Mouse (Mus musculus) MEL (cell line): ENCODE measurements around the gene Slc36a1. TPM values are rescaled to one million over a fixed set of nuclear protein-coding genes. Genes with fewer than 3 reads are reported as not detected.

Experiments
- DNase-seq: peaks from one replicate; pipeline ENCODE4 v3.0.0; 2011; ENCODE audit warnings: low read depth, low spot score
- H3K27ac ChIP-seq: 2 replicates; pipeline ENCODE4 v1.5.1; 2012; ENCODE audit warnings: low read depth, mild to moderate bottlenecking, control low read depth, low read length, moderate library complexity; ENCODE audit not compliant: control insufficient read depth
- H3K27me3 ChIP-seq, 2 experiments: fragments of 150-350 bp in 1 of 2; sonication (generic) in 1 of 2; 2 replicates each; pipeline ENCODE4 v1.6.1; 2012; ENCODE audit warnings: low read length in 2 of 2, mild to moderate bottlenecking in 2 of 2, improper control_type of control experiment in 1 of 2, moderate library complexity in 1 of 2; ENCODE audit not compliant: insufficient read depth in 2 of 2, control insufficient read depth in 1 of 2
- H3K36me3 ChIP-seq, 2 experiments: 2 replicates each; pipeline ENCODE4 v1.6.1; 2012 to 2014; ENCODE audit warnings: low read length in 2 of 2, improper control_type of control experiment in 1 of 2, inconsistent platforms in 1 of 2, mild to moderate bottlenecking in 1 of 2; ENCODE audit not compliant: insufficient read depth in 2 of 2, control insufficient read depth in 1 of 2
- H3K4me1 ChIP-seq, 2 experiments: fragments of 150-350 bp in 1 of 2; sonication (generic) in 1 of 2; 2 replicates each; pipeline ENCODE4 v1.6.1; 2012; ENCODE audit warnings: low read length in 2 of 2, improper control_type of control experiment in 1 of 2, mild to moderate bottlenecking in 1 of 2; ENCODE audit not compliant: insufficient read depth in 2 of 2, control insufficient read depth in 1 of 2
- H3K4me3 ChIP-seq, 2 experiments: fragments of 150-350 bp in 1 of 2; sonication (generic) in 1 of 2; 2 replicates each; pipeline ENCODE4 v1.5.1; 2012; ENCODE audit warnings: low read depth in 2 of 2, low read length in 2 of 2, mild to moderate bottlenecking in 2 of 2, moderate library complexity in 2 of 2, control low read depth in 1 of 2, improper control_type of control experiment in 1 of 2; ENCODE audit not compliant: control insufficient read depth in 1 of 2, insufficient read depth in 1 of 2
- H3K79me2 ChIP-seq: 2 replicates; pipeline ENCODE4 v1.6.1; 2012; ENCODE audit warnings: mild to moderate bottlenecking, low read length, moderate library complexity; ENCODE audit not compliant: control insufficient read depth, poor library complexity, insufficient read depth
- H3K9ac ChIP-seq: 2 replicates; pipeline ENCODE4 v1.6.1; 2012; ENCODE audit warnings: low read depth, mild to moderate bottlenecking, control low read depth, low read length, moderate library complexity; ENCODE audit not compliant: control insufficient read depth, poor library complexity, severe bottlenecking
- H3K9me3 ChIP-seq: fragments of 150-350 bp; sonication (generic); replicated peaks from 2 replicates; pipeline ENCODE4 v1.6.1; 2012; ENCODE audit warnings: mild to moderate bottlenecking, low read length, improper control_type of control experiment, moderate library complexity; ENCODE audit not compliant: insufficient read depth
- CHD1 ChIP-seq: IDR thresholded peaks from 2 replicates; pipeline ENCODE4 v1.6.1; 2012; ENCODE audit warnings: low read depth, mild to moderate bottlenecking, inconsistent platforms, low read length, improper control_type of control experiment
- CHD2 ChIP-seq: IDR thresholded peaks from 2 replicates; pipeline ENCODE4 v1.6.1; 2011; ENCODE audit warnings: low read length, improper control_type of control experiment
- ETS1 ChIP-seq: IDR thresholded peaks from 2 replicates; pipeline ENCODE4 v1.6.1; 2012; ENCODE audit warnings: low read depth, mild to moderate bottlenecking, inconsistent platforms, low read length, improper control_type of control experiment, moderate library complexity
- GABPA ChIP-seq: IDR thresholded peaks from 2 replicates; pipeline ENCODE4 v1.6.1; 2012; ENCODE audit warnings: low read depth, mild to moderate bottlenecking, inconsistent platforms, low read length, improper control_type of control experiment, moderate library complexity
- GATA1 ChIP-seq: IDR thresholded peaks from 2 replicates; pipeline ENCODE4 v1.6.1; 2011; ENCODE audit warnings: low read depth, low read length, improper control_type of control experiment
- HCFC1 ChIP-seq: IDR thresholded peaks from 2 replicates; pipeline ENCODE4 v1.6.1; 2012; ENCODE audit warnings: low read depth, mild to moderate bottlenecking, inconsistent platforms, low read length, improper control_type of control experiment, moderate library complexity
- MAX ChIP-seq: IDR thresholded peaks from 2 replicates; pipeline ENCODE4 v1.6.1; 2011; ENCODE audit warnings: low read length, improper control_type of control experiment
- MAZ ChIP-seq: IDR thresholded peaks from 2 replicates; pipeline ENCODE4 v1.6.1; 2012; ENCODE audit warnings: low read depth, mild to moderate bottlenecking, inconsistent platforms, low read length, improper control_type of control experiment
- MEF2A ChIP-seq: IDR thresholded peaks from 2 replicates; pipeline ENCODE4 v1.6.1; 2014; ENCODE audit warnings: low read depth, mild to moderate bottlenecking, inconsistent platforms, low read length, improper control_type of control experiment; ENCODE audit not compliant: poor library complexity, insufficient replicate concordance, severe bottlenecking; ENCODE audit errors: extremely low read depth
- MYC ChIP-seq: IDR thresholded peaks from 2 replicates; pipeline ENCODE4 v1.6.1; 2011; ENCODE audit warnings: low read depth, mild to moderate bottlenecking, low read length, improper control_type of control experiment, moderate library complexity
- RAD21 ChIP-seq: IDR thresholded peaks from 2 replicates; pipeline ENCODE4 v1.6.1; 2011; ENCODE audit warnings: mild to moderate bottlenecking, low read depth, low read length, improper control_type of control experiment
- RCOR1 ChIP-seq: IDR thresholded peaks from 2 replicates; pipeline ENCODE4 v1.6.1; 2012; ENCODE audit warnings: low read depth, mild to moderate bottlenecking, inconsistent platforms, low read length, improper control_type of control experiment
- SIN3A ChIP-seq: IDR thresholded peaks from 2 replicates; pipeline ENCODE4 v1.6.1; 2012; ENCODE audit warnings: low read length, improper control_type of control experiment, inconsistent platforms
- SMC3 ChIP-seq: IDR thresholded peaks from 2 replicates; pipeline ENCODE4 v1.6.1; 2011; ENCODE audit warnings: low read depth, low read length, improper control_type of control experiment
- TAL1 ChIP-seq: IDR thresholded peaks from 2 replicates; pipeline ENCODE4 v1.6.1; 2012; ENCODE audit warnings: mild to moderate bottlenecking, inconsistent platforms, low read length, moderate library complexity, mixed read lengths
- TBP ChIP-seq: IDR thresholded peaks from 2 replicates; pipeline ENCODE4 v1.8.0; 2011; ENCODE audit warnings: low read depth, low read length, improper control_type of control experiment
- UBTF ChIP-seq: IDR thresholded peaks from 2 replicates; pipeline ENCODE4 v1.6.1; 2012; ENCODE audit warnings: low read depth, mild to moderate bottlenecking, inconsistent platforms, low read length, improper control_type of control experiment, moderate library complexity, borderline replicate concordance; ENCODE audit not compliant: insufficient read depth
- ZNF384 ChIP-seq: IDR thresholded peaks from 2 replicates; pipeline ENCODE4 v1.6.1; 2012; ENCODE audit warnings: low read depth, mild to moderate bottlenecking, inconsistent platforms, low read length, improper control_type of control experiment
- polyA plus RNA-seq, 2 experiments: library from polyadenylated mRNA; stranded (reverse) in 1 of 2; unstranded in 1 of 2; fragments of >175 nt in 1 of 2; fragments of >200 nt in 1 of 2; gene quantifications; 2 replicates each; pipeline versions ENCODE4 v1.2.1 to v1.2.4; 2012; ENCODE audit warnings: low replicate concordance in 2 of 2, low read depth in 1 of 2; ENCODE audit not compliant: insufficient read length in 2 of 2, insufficient read depth in 1 of 2, missing spikeins in 1 of 2
- total RNA-seq: library from RNA; depleted of rRNA; stranded (reverse); fragments of 300-350 nt; gene quantifications from 2 replicates; pipeline ENCODE4 v1.2.3, GENCODE M21; 2012; rRNA removed

The Slc36a1 gene
- total and polyA plus RNA-seq, 3 experiments, result 2.8 to 5.2 TPM; not detected in 1

GRCm38 (mm10) chr11:55268580-55268979 lies 64.4 kb downstream of the Slc36a1 start:
- no peak overlapping the region for H3K27ac ChIP-seq
- no peaks in the 10 kb centered on the region for H3K9me3 ChIP-seq
- H3K36me3 ChIP-seq, result no peaks in the 10 kb centered on the region
- no peak for TF ChIP-seq CHD2
- no peak for TF ChIP-seq ETS1
- TF ChIP-seq SMC3, result no peak
- TF ChIP-seq MYC, result no peak
- TF ChIP-seq MAZ, result no peak
- no peak for TF ChIP-seq UBTF
- no peak for TF ChIP-seq TBP
- no peak for TF ChIP-seq CHD1
- TF ChIP-seq TAL1, result no peak
- TF ChIP-seq RCOR1, result no peak
- no peak for TF ChIP-seq SIN3A
- no peak for TF ChIP-seq MEF2A
- no peak for TF ChIP-seq GABPA
- TF ChIP-seq HCFC1, result no peak
- TF ChIP-seq MAX, result no peak
- no peak for TF ChIP-seq GATA1
- TF ChIP-seq ZNF384, result no peak
- H3K4me3 ChIP-seq, result no peak overlapping the region
- H3K79me2 ChIP-seq, result no peaks in the 10 kb centered on the region
- H3K4me1 ChIP-seq, result no peaks in the 10 kb centered on the region
- H3K27me3 ChIP-seq, result peaks cover 3 to 5% of the 10 kb centered on the region in 2 experiments
- DNase-seq, result no peak
- H3K9ac ChIP-seq, result no peak overlapping the region

- Histone ChIP-seq H3K9me3 (no peaks in the 10 kb centered on the region), H3K4me1 (no peaks in the 10 kb centered on the region), H3K36me3 (no peaks in the 10 kb centered on the region)
- TF ChIP-seq RAD21 (no peak), SMC3 (no peak), HCFC1 (no peak), MEF2A (no peak)
- TF ChIP-seq, all 39 proteins: peak for 0
- H3K79me2 ChIP-seq, result no peaks in the 10 kb centered on the region
- H3K9ac ChIP-seq, result no peak overlapping the region
- H3K27ac ChIP-seq, result no peak overlapping the region
- no peak overlapping the region for H3K4me3 ChIP-seq
- DNase-seq, result no peak
- H3K27me3 ChIP-seq, result peaks cover 33 to 37% of the 10 kb centered on the region in 2 experiments
Observed at GRCm38 (mm10) chr11:55274756-55275155, 70.6 kb downstream of the Slc36a1 start.

Other genes with a start within 250 kb of the Slc36a1 start
- 8.1 and 10.5 TPM in 2 replicates for gene Tnip1, start 241.4 kb upstream of the Slc36a1 start, total RNA-seq
- gene Tnip1, start 241.4 kb upstream of the Slc36a1 start, polyA plus RNA-seq, result 10 to 100 TPM in 1 of 2 experiments, not detected in 1; 19.7 TPM
- 47.0 and 49.0 TPM in 2 replicates for gene Anxa6, start 170.9 kb upstream of the Slc36a1 start, total RNA-seq
- gene Anxa6, start 170.9 kb upstream of the Slc36a1 start, polyA plus RNA-seq, result 10 to 100 TPM in 1 of 2 experiments, not detected in 1; 49.4 TPM
- gene Ccdc69, start 126.2 kb upstream of the Slc36a1 start, total RNA-seq, result 0.31 and 0.72 TPM in 2 replicates
- gene Ccdc69, start 126.2 kb upstream of the Slc36a1 start, polyA plus RNA-seq, result under 1 TPM in 1 of 2 experiments, not detected in 1; 0.42 TPM
- 0.19 and 0.42 TPM in 2 replicates for gene Gm2a, start 106.2 kb upstream of the Slc36a1 start, total RNA-seq
- under 1 TPM in 1 of 2 experiments, not detected in 1; 0.52 TPM for gene Gm2a, start 106.2 kb upstream of the Slc36a1 start, polyA plus RNA-seq
- gene Slc36a3, start 52.6 kb upstream of the Slc36a1 start, total RNA-seq, result 0.12 and 0.13 TPM in 2 replicates
- gene Slc36a3, start 52.6 kb upstream of the Slc36a1 start, polyA plus RNA-seq, result under 1 TPM in 1 of 2 experiments, not detected in 1; 0.15 TPM
- gene Slc36a2, start 19.3 kb upstream of the Slc36a1 start, total RNA-seq, result not detected in 2 replicates
- gene Slc36a2, start 19.3 kb upstream of the Slc36a1 start, polyA plus RNA-seq, result not detected
- gene Fat2, start 132.2 kb downstream of the Slc36a1 start, total RNA-seq, result under 0.01 and 0.03 TPM in 2 replicates
- under 1 TPM in 1 of 2 experiments, not detected in 1; 0.01 TPM for gene Fat2, start 132.2 kb downstream of the Slc36a1 start, polyA plus RNA-seq
- gene Sparc, start 218.8 kb downstream of the Slc36a1 start, total RNA-seq, result not detected in 2 replicates
- gene Sparc, start 218.8 kb downstream of the Slc36a1 start, polyA plus RNA-seq, result not detected